Mouse (Mus musculus) brain, adult 10 weeks (tissue): ENCODE measurements around the gene Mblac2. TPM values are rescaled to one million over a fixed set of nuclear protein-coding genes. Genes with fewer than 3 reads are reported as not detected.

Experiments used
- polyA plus RNA-seq: library from polyadenylated mRNA; stranded (reverse); fragments of 350-450 nt; fragmentation: Illumina TruSeq; extraction: RNeasy Lipid Tissue Mini Kit (QIAGEN cat#74804); gene quantifications from one replicate; pipeline ENCODE4 v1.2.3, GENCODE M21; 2015; ENCODE audit warnings: low read depth, low replicate concordance

Mblac2 gene
- 21.6 TPM for polyA plus RNA-seq

GRCm38 (mm10) chr13:81710775-81711545 is at the start of gene Mblac2, which contains the start of gene Polr3g:
Mblac2 (plus strand) TSS chr13:81711341.
Polr3g (minus strand) TSS chr13:81711013.

GRCm38 (mm10) chr13:81782971-81783404 is 71.8 kb downstream of the Mblac2 start, which contains the start of gene Cetn3:
Cetn3 (plus strand) TSS chr13:81783077.

Other genes starting within 250 kb of the Mblac2 start
- gene Adgrv1, start 78.2 kb upstream of the Mblac2 start, polyA plus RNA-seq, result 2.7 TPM
- 13.6 TPM for gene Lysmd3, start 53.7 kb upstream of the Mblac2 start, polyA plus RNA-seq
- gene Polr3g, start 328 bp upstream of the Mblac2 start, polyA plus RNA-seq, result 4.3 TPM
- 128 TPM for gene Cetn3, start 71.7 kb downstream of the Mblac2 start, polyA plus RNA-seq